Mouse (Mus musculus): Measurements from ENCODE around the gene Ms4a10. TPM values are rescaled to one million over a fixed set of nuclear protein-coding genes. Genes with fewer than 3 reads are reported as not detected.

Gene Ms4a10
- polyA plus RNA-seq, 1 experiment from 2014 or later, result not detected

- Histone ChIP-seq H3K9me3 (no peaks in the 10 kb centered on the region), H3K36me3 (no peaks in the 10 kb centered on the region), H3K27me3 (replicated peaks) (no peaks in the 10 kb centered on the region), H3K9ac (no peak overlapping the region), H3K4me3 (no peak overlapping the region), H3K27ac (no peak overlapping the region), H3K4me1 (peaks cover 17% of the 10 kb centered on the region), H3K4me2 (replicated peaks) (0 out of 2 replicates have a peak overlapping the region, but pooled peaks have one; percentile 9)
- 78% methylated on average over 11 of the region's 11 CpGs for WGBS
- ATAC-seq (ENCODE audit: low FRiP score, low read depth), result no peak
Observed at GRCm38 (mm10) chr19:10952021-10952939, 22.2 kb downstream of the Ms4a10 start.

DNA sequence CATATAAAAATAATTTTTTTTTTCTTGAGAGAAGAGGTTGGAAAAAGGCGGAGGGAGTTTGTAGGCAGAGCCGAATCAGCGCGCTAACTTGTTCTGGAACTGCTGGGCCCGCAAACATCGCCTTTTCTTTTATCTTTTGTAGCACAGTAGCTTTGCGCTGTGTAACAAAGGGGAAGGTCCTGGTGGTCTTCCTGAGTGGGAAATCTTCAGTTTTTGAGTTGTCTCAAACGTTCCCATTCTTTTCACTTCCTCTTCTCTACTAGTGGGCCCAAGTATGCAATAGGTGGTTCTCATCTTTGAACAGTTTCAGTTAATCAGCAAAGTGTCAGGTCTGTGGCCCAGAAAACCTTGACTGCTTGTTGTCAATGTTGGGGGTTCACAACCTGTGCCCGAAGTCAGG, 24.9 kb downstream of the Ms4a10 start:
- H3K36me3 ChIP-seq, result peaks cover 10% of the 10 kb centered on the region
- no peaks in the 10 kb centered on the region for H3K9me3 ChIP-seq
- H3K4me3 ChIP-seq, result peak overlapping the region; percentile 59
- H3K27ac ChIP-seq, result no peak overlapping the region
- WGBS, result 40% methylated on average over 9 of the region's 9 CpGs
- peak; percentile 10; the same call in 1 of the 2 replicates for ATAC-seq (ENCODE audit: low FRiP score, low read depth)
- H3K4me2 ChIP-seq (replicated peaks), result peak overlapping the region; percentile 99
- no peaks in the 10 kb centered on the region for H3K27me3 ChIP-seq (replicated peaks)
- 0 out of 2 replicates have a peak overlapping the region, but pooled peaks have one; percentile 83 for H3K9ac ChIP-seq
- peaks cover 28% of the 10 kb centered on the region for H3K4me1 ChIP-seq

GRCm38 (mm10) chr19:10949112-10949511, 25.4 kb downstream of the Ms4a10 start, which contains the start of gene Ccdc86:
Gene Ccdc86 (minus strand): TSS chr19:10949266.
- WGBS, result 1% methylated on average over 30 of the region's 30 CpGs

DNA sequence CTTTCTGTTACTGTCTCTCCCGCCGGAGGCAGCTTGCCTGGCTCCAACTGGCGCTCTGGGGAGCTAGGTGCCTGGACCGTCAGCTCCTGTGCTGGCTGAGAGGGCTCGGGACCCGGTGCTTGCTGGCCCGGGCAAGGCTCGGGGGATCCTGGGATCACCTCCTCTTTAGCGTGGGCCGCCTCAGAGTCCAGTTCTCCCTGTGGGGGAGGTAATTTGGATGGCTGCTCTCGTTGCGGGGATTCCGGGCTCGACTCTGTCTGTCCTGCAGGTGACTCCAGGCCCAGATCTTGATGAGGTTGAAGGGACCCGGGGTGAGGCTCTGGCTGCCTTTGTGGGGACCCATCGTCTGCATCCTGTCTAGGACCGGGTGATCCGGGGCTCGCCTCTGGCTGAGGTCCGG, 26.1 kb downstream of the Ms4a10 start:
- H3K9me3 ChIP-seq, result no peaks in the 10 kb centered on the region
- H3K4me3 ChIP-seq, result peak overlapping the region; percentile 59
- peaks cover 28% of the 10 kb centered on the region for H3K4me1 ChIP-seq
- WGBS, result 0% methylated on average over 20 of the region's 20 CpGs
- peak overlapping the region; percentile 99 for H3K4me2 ChIP-seq (replicated peaks)
- no peak overlapping the region for H3K27ac ChIP-seq
- no peaks in the 10 kb centered on the region for H3K27me3 ChIP-seq (replicated peaks)
- H3K9ac ChIP-seq, result peak overlapping the region; percentile 83
- H3K36me3 ChIP-seq, result peaks cover 21% of the 10 kb centered on the region
- ATAC-seq (ENCODE audit: low FRiP score, low read depth), result peak; percentile 7; the same call in 1 of the 2 replicates

More at GRCm38 (mm10) chr19:10949112-10949511, 25.4 kb downstream of the Ms4a10 start, which contains the start of gene Ccdc86:
- Histone ChIP-seq H3K9ac (peak within 1 kb of the TSS; percentile 83), H3K4me3 (peak within 1 kb of the TSS; percentile 59), H3K36me3 (peaks cover 14% of the 10 kb centered on the region), H3K4me2 (replicated peaks) (peak within 1 kb of the TSS; percentile 99), H3K9me3 (no peaks in the 10 kb centered on the region), H3K27ac (no peak within 1 kb of the TSS), H3K4me1 (peaks cover 28% of the 10 kb centered on the region), H3K27me3 (replicated peaks) (no peaks in the 10 kb centered on the region)
- peak; percentile 96 for ATAC-seq (ENCODE audit: low FRiP score, low read depth)

GRCm38 (mm10) chr19:10947219-10947618, 27.3 kb downstream of the Ms4a10 start:
- peak overlapping the region; percentile 83 for H3K9ac ChIP-seq
- 88% methylated on average over 5 of the region's 5 CpGs for WGBS
- peak overlapping the region; percentile 99 for H3K4me2 ChIP-seq (replicated peaks)
- no peak overlapping the region for H3K27ac ChIP-seq
- H3K4me3 ChIP-seq, result no peak overlapping the region; the same call in 1 of the 2 replicates
- no peaks in the 10 kb centered on the region for H3K9me3 ChIP-seq
- no peak for ATAC-seq (ENCODE audit: low FRiP score, low read depth)
- H3K36me3 ChIP-seq, result peaks cover 33% of the 10 kb centered on the region
- peaks cover 26% of the 10 kb centered on the region for H3K4me1 ChIP-seq
- no peaks in the 10 kb centered on the region for H3K27me3 ChIP-seq (replicated peaks)

DNA sequence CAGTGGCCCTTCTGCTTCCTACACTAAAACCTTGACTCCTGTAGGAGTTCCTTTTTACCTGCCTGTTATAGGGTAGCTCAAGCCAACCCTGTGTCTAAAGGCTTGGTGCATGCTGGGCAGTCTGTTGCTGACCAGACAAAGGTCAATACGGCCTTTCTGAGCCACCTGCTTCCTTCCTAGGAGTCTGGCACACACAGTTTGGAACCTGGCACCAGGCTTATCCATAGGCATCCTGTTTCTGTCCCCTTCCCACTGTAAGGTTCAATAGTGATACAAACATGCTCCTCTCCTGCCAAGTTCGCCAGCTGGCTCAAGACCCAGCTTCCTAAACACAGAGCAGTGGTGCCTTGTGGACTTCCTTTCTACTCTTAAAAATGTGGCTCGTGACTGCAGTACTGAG, 28.0 kb downstream of the Ms4a10 start:
- no peaks in the 10 kb centered on the region for H3K9me3 ChIP-seq
- H3K27ac ChIP-seq, result no peak overlapping the region
- no peak for ATAC-seq (ENCODE audit: low FRiP score, low read depth)
- peaks cover 24% of the 10 kb centered on the region for H3K4me1 ChIP-seq
- peaks cover 40% of the 10 kb centered on the region for H3K36me3 ChIP-seq
- no peak overlapping the region for H3K9ac ChIP-seq
- H3K27me3 ChIP-seq (replicated peaks), result no peaks in the 10 kb centered on the region
- H3K4me2 ChIP-seq (replicated peaks), result peak overlapping the region; percentile 99; the same call in 1 of the 2 replicates
- WGBS, result 90% methylated on average over 3 of the region's 3 CpGs
- H3K4me3 ChIP-seq, result no peak overlapping the region

GRCm38 (mm10) chr19:10943955-10944354, 30.5 kb downstream of the Ms4a10 start:
- 85% methylated on average over 3 of the region's 3 CpGs for WGBS
- H3K27ac ChIP-seq, result no peak overlapping the region
- no peaks in the 10 kb centered on the region for H3K9me3 ChIP-seq
- H3K4me1 ChIP-seq, result peaks cover 34% of the 10 kb centered on the region
- no peak overlapping the region for H3K4me3 ChIP-seq
- peaks cover 40% of the 10 kb centered on the region for H3K36me3 ChIP-seq
- H3K4me2 ChIP-seq (replicated peaks), result no peak overlapping the region
- no peak overlapping the region for H3K9ac ChIP-seq
- no peaks in the 10 kb centered on the region for H3K27me3 ChIP-seq (replicated peaks)
- ATAC-seq (ENCODE audit: low FRiP score, low read depth), result no peak

DNA sequence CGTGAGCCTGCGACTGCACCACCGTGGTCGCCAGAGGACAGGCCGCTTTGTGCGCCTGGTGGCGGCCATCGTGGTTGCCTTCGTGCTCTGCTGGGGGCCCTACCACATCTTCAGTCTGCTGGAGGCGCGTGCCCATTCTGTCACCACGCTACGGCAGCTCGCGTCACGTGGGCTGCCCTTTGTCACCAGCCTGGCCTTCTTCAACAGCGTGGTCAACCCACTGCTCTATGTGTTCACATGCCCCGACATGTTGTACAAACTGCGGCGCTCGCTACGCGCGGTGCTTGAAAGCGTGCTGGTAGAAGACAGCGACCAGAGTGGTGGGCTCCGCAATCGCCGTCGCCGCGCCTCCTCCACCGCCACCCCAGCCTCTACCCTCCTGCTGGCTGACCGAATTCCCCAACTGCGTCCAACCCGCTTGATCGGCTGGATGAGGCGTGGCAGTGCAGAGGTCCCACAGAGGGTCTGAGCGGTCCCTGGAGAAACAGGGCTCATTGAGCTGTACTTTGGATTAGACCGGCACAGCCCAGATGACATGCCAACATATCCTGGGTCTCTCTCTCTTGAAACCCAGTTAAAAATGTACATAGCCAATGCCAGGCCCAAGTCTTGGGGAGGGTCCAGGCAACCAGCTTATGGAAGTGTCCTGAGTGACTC, 33.5 kb downstream of the Ms4a10 start:
- Histone ChIP-seq H3K9me3 (no peaks in the 10 kb centered on the region), H3K9ac (peak overlapping the region; percentile 56), H3K4me1 (peaks cover 10% of the 10 kb centered on the region; the same call in 1 of the 2 replicates), H3K4me2 (replicated peaks) (peak overlapping the region; percentile 75), H3K27ac (no peak overlapping the region), H3K36me3 (peaks cover 40% of the 10 kb centered on the region), H3K27me3 (replicated peaks) (no peaks in the 10 kb centered on the region), H3K4me3 (peak overlapping the region; percentile 34)
- WGBS, result 3% methylated on average over 40 of the region's 40 CpGs
- peak; percentile 78 for ATAC-seq (ENCODE audit: low FRiP score, low read depth)

GRCm38 (mm10) chr19:10940097-10940800, 34.2 kb downstream of the Ms4a10 start:
- H3K4me2 ChIP-seq (replicated peaks), result peak overlapping the region; percentile 75
- ATAC-seq (ENCODE audit: low FRiP score, low read depth), result peak; percentile 95
- no peaks in the 10 kb centered on the region for H3K9me3 ChIP-seq
- H3K4me1 ChIP-seq, result peaks cover 10% of the 10 kb centered on the region; the same call in 1 of the 2 replicates
- WGBS, result 17% methylated on average over 37 of the region's 37 CpGs
- no peak overlapping the region for H3K27ac ChIP-seq
- peaks cover 37% of the 10 kb centered on the region for H3K36me3 ChIP-seq
- peak overlapping the region; percentile 56 for H3K9ac ChIP-seq
- H3K4me3 ChIP-seq, result peak overlapping the region; percentile 34
- H3K27me3 ChIP-seq (replicated peaks), result no peaks in the 10 kb centered on the region

DNA sequence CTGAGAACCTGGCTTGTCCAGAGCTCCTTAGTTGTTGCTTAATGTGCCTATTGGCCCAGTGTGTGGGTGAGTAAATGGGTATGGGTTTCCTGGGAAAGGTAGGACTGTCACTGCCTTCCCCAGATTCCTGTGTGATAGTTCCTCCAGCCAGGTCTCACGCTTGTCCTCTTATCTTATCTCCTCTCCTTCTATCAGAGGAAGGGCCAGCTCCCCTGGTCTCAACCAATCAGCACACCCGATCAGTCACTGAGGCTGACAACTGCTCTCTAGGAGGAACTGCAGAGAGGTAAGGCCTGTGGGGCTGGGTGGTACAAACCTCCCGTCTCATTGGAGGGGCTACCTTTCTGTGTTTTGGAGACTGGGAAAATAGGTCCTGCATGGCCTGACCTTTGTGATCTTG, 35.7 kb downstream of the Ms4a10 start:
- no peak overlapping the region for H3K4me3 ChIP-seq
- H3K9me3 ChIP-seq, result no peaks in the 10 kb centered on the region
- no peak overlapping the region for H3K9ac ChIP-seq
- 64% methylated on average over 3 of the region's 3 CpGs for WGBS
- H3K27ac ChIP-seq, result no peak overlapping the region
- no peak for ATAC-seq (ENCODE audit: low FRiP score, low read depth)
- peaks cover 10% of the 10 kb centered on the region; the same call in 1 of the 2 replicates for H3K4me1 ChIP-seq
- peaks cover 22% of the 10 kb centered on the region for H3K36me3 ChIP-seq
- H3K4me2 ChIP-seq (replicated peaks), result no peak overlapping the region
- no peaks in the 10 kb centered on the region for H3K27me3 ChIP-seq (replicated peaks)

DNA sequence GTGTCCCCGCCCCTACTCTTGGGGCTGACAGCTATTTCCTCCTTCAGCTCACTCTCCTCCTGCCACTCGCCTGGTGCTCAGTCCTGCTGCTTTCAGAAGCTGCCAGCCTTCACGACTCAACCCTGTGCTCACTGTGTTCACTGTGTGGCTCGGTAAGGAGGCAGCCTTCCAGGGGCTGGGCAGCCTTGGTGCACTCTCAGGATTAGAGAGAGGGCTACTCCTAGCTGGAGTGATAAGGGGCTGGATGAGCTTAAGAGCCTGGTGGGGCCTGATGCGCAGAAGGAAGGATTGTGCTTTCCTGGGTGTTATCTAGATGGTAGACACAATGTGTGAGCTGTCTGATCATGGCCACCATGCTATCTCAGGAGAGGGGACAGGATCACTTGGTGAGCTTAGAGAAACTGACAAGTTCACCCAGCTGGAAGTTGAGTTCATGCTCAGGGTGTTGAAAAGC, 37.3 kb downstream of the Ms4a10 start, which contains the start of gene Ptgdr2:
TSS of gene Ptgdr2 (plus strand) at position 51 of the 454 bp plus-strand sequence.
- 64% methylated on average over 5 of the region's 5 CpGs for WGBS
- Histone ChIP-seq H3K4me1 (peaks cover 10% of the 10 kb centered on the region; the same call in 1 of the 2 replicates), H3K4me3 (no peak within 1 kb of the TSS), H3K9me3 (no peaks in the 10 kb centered on the region), H3K9ac (no peak within 1 kb of the TSS), H3K27me3 (replicated peaks) (no peaks in the 10 kb centered on the region), H3K36me3 (peaks cover 6% of the 10 kb centered on the region), H3K27ac (no peak within 1 kb of the TSS), H3K4me2 (replicated peaks) (no peak within 1 kb of the TSS)
- ATAC-seq (ENCODE audit: low FRiP score, low read depth), result no peak
